Mouse (Mus musculus) thymus, postnatal 14 days (tissue): ENCODE data around the gene Scn10a.

Source experiments
- DNase-seq: peaks from one replicate; pipeline ENCODE4 v3.0.0; 2021

Gene Scn10a

GRCm38 (mm10) chr9:119573009-119573408, 146.1 kb downstream of the Scn10a start:
- DNase-seq, result no peak

- no peak for DNase-seq
Observed at GRCm38 (mm10) chr9:119571411-119571888, 147.7 kb downstream of the Scn10a start.

GRCm38 (mm10) chr9:119570652-119571051, 148.5 kb downstream of the Scn10a start:
- DNase-seq, result no peak

- DNase-seq, result no peak
Observed at GRCm38 (mm10) chr9:119568732-119569131, 150.4 kb downstream of the Scn10a start.

- DNase-seq, result no peak
Observed at GRCm38 (mm10) chr9:119567800-119568199, 151.3 kb downstream of the Scn10a start.

- peak; percentile 25 for DNase-seq
Observed at GRCm38 (mm10) chr9:119566214-119566613, 152.9 kb downstream of the Scn10a start.

GRCm38 (mm10) chr9:119564803-119565202, 154.3 kb downstream of the Scn10a start:
- no peak for DNase-seq

GRCm38 (mm10) chr9:119563617-119564016, 155.5 kb downstream of the Scn10a start:
- DNase-seq, result no peak

- no peak for DNase-seq
Observed at GRCm38 (mm10) chr9:119562256-119562655, 156.9 kb downstream of the Scn10a start.

GRCm38 (mm10) chr9:119561746-119562145, 157.4 kb downstream of the Scn10a start:
- DNase-seq, result no peak

- no peak for DNase-seq
Observed at GRCm38 (mm10) chr9:119559537-119560276, 159.4 kb downstream of the Scn10a start.
